Mouse (Mus musculus) limb, embryonic 14.5 days (tissue): ENCODE data around the gene Myh7b. TPM values are rescaled to one million over a fixed set of nuclear protein-coding genes. Genes with fewer than 3 reads are reported as not detected.

Source experiments
- ATAC-seq: fragments of 200-750 bp; cut with Nextera tagmentation; 2 replicates; pipeline ENCODE4 v1.8.0; 2017; ENCODE audit warnings: low read depth, moderate number of reproducible peaks, moderate TSS enrichment; ENCODE audit not compliant: low FRiP score
- DNase-seq: peaks from one replicate; pipeline ENCODE4 v3.0.0-alpha.2; 2015; ENCODE audit warnings: low spot score
- H3K27ac ChIP-seq: fragments of 300-500 bp; sonication (generic); replicated peaks from 2 replicates; pipeline ENCODE4 v1.5.1; 2014; ENCODE audit warnings: low read depth, mild to moderate bottlenecking, low read length, moderate library complexity, mixed read lengths
- H3K27me3 ChIP-seq: fragments of 300-500 bp; sonication (generic); 2 replicates; pipeline ENCODE4 v1.6.1; 2014; ENCODE audit warnings: low read length, mixed read lengths; ENCODE audit not compliant: control insufficient read depth, insufficient read depth
- H3K36me3 ChIP-seq: fragments of 300-500 bp; sonication (generic); 2 replicates; pipeline ENCODE4 v1.6.1; 2014; ENCODE audit warnings: mild to moderate bottlenecking, low read length, moderate library complexity, mixed read lengths; ENCODE audit not compliant: control insufficient read depth, insufficient read depth
- H3K4me1 ChIP-seq: fragments of 300-500 bp; sonication (generic); 2 replicates; pipeline ENCODE4 v1.6.1; 2014; ENCODE audit warnings: antibody characterized with exemption, low read length, mixed read lengths; ENCODE audit not compliant: control insufficient read depth, insufficient read depth
- H3K4me2 ChIP-seq: fragments of 300-500 bp; sonication (generic); replicated peaks from 2 replicates; pipeline ENCODE4 v1.6.1; 2014; ENCODE audit warnings: low read depth, mild to moderate bottlenecking, low read length, moderate library complexity; ENCODE audit not compliant: severe bottlenecking
- H3K4me3 ChIP-seq: fragments of 300-500 bp; sonication (generic); replicated peaks from 2 replicates; pipeline ENCODE4 v1.5.1; 2014; ENCODE audit warnings: low read length
- H3K9ac ChIP-seq: fragments of 300-500 bp; sonication (generic); 2 replicates; pipeline ENCODE4 v1.6.1; 2014; ENCODE audit warnings: mild to moderate bottlenecking, low read depth, low read length, moderate library complexity; ENCODE audit not compliant: severe bottlenecking
- H3K9me3 ChIP-seq: fragments of 300-500 bp; sonication (generic); 2 replicates; pipeline ENCODE4 v1.6.1; 2016; ENCODE audit warnings: low read length; ENCODE audit not compliant: control insufficient read depth
- POLR2A ChIP-seq: fragments of 200-500 bp; IDR thresholded peaks from 2 replicates; pipeline ENCODE4 v1.8.0; 2012; ENCODE audit warnings: inconsistent platforms, mild to moderate bottlenecking, moderate library complexity, borderline replicate concordance; ENCODE audit not compliant: insufficient read depth, insufficient read length; ENCODE audit errors: extremely low read depth
- WGBS: fragments of 180-500 bp; shearing (Covaris S2); extraction: QIAGEN DNeasy Blood & Tissue Kit; methylation state at CpG from one replicate; pipeline ENCODE4 v1.1.7; 2014; 5-methylcytosine and 5-hydroxymethylcytosine counted together
- polyA plus RNA-seq, 2 experiments: library from polyadenylated mRNA; depleted of rRNA in 1 of 2; stranded (reverse) in 1 of 2; unstranded in 1 of 2; fragments of >200 nt; fragmentation: Nextera tagmentation in 1 of 2; extraction: Ambion mirVana in 1 of 2; gene quantifications; 2 replicates each; pipeline versions ENCODE4 v1.2.1 to v1.2.3; 2012 to 2014

The Myh7b gene
- polyA plus RNA-seq, 2 experiments = 5.0 to 27.0 TPM

DNA sequence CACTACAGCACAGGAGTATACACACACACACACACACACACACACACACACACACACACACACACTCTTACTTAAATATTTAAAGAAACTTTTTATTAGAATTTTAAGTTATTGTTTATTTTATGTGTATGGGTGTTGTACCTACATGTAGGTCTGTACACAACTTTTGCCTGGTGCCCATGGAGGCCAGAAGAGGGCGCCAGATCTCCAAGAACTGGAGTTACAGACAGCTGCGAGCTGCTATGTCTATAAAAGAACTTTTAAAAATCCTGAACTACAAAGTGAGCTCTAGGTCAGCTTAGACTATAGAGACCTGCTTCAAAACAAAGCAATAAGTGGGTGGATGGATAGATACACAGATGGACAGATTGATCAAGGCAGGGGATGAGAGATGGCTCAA is 62.5 kb downstream of the Myh7b start:
- no peak overlapping the region for H3K4me2 ChIP-seq
- no peaks in the 10 kb centered on the region for H3K27me3 ChIP-seq
- no peak overlapping the region for H3K9ac ChIP-seq
- H3K27ac ChIP-seq = no peak overlapping the region
- WGBS = 9% methylated on average over 2 of the region's 2 CpGs
- TF ChIP-seq POLR2A = no peak
- peak; percentile 37 for DNase-seq
- H3K9me3 ChIP-seq = no peaks in the 10 kb centered on the region
- no peaks in the 10 kb centered on the region for H3K4me1 ChIP-seq
- peaks cover 30% of the 10 kb centered on the region for H3K36me3 ChIP-seq
- no peak overlapping the region for H3K4me3 ChIP-seq
- no peak for ATAC-seq

DNA sequence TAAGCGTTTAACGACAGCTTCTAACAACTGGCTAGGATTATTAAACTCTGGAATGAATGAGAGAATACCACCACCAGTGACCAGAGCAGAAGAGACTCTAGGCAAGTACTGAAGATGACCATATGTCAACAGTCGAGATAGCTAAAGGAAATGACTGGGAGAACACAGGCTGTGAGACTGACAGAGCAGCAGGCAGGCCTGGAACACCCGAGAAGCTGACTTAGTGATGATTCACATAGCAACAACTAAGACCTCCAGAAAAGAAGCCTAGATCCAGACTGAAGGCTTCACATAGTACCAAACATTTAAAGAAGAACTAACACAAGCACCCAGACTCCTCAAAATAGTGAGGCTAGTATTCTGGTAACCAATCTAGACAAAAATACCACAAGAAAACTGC is 64.1 kb downstream of the Myh7b start:
- H3K4me3 ChIP-seq = no peak overlapping the region
- H3K27me3 ChIP-seq = no peaks in the 10 kb centered on the region
- no peak for TF ChIP-seq POLR2A
- no peak overlapping the region for H3K27ac ChIP-seq
- WGBS = 71% methylated on average over 4 of the region's 4 CpGs
- H3K9ac ChIP-seq = no peak overlapping the region
- H3K36me3 ChIP-seq = peaks cover 31% of the 10 kb centered on the region
- no peaks in the 10 kb centered on the region for H3K4me1 ChIP-seq
- H3K9me3 ChIP-seq = no peaks in the 10 kb centered on the region
- H3K4me2 ChIP-seq = no peak overlapping the region
- no peak for DNase-seq
- ATAC-seq = no peak

DNA sequence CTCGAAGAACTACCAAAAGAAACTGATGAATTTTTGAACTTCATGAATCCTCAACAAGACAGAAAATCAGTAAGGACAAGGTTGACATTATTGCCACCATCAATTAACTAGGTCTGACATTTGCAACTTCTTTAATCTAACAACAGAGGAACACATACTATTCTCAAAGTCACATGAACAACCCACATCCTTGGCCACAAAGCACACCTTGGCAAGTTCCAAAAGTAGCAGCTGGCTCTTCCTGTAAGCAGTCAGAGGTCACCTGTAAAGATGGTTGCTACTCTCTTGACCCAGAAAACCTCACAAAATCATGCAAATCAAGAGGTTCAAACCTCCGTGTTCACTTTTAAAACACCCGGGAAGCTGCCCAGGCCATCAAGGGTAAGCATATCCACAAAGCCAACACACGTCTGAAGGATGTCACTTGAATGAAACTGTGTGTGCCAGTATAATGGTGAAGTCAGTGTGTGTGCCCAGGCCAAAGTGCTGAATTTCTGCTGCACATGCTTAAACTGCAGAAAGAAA is 68.6 kb downstream of the Myh7b start:
- ATAC-seq (no peak), DNase-seq (no peak)
- no peak for TF ChIP-seq POLR2A
- no peaks in the 10 kb centered on the region for H3K9me3 ChIP-seq
- 93% methylated on average over 4 of the region's 4 CpGs for WGBS
- no peak overlapping the region for H3K9ac ChIP-seq
- peaks cover 9% of the 10 kb centered on the region; the same call in 1 of the 2 replicates for H3K36me3 ChIP-seq
- no peak overlapping the region for H3K27ac ChIP-seq
- H3K4me2 ChIP-seq = no peak overlapping the region
- H3K4me1 ChIP-seq = no peaks in the 10 kb centered on the region; the same call in 1 of the 2 replicates
- H3K4me3 ChIP-seq = no peak overlapping the region
- no peaks in the 10 kb centered on the region for H3K27me3 ChIP-seq

DNA sequence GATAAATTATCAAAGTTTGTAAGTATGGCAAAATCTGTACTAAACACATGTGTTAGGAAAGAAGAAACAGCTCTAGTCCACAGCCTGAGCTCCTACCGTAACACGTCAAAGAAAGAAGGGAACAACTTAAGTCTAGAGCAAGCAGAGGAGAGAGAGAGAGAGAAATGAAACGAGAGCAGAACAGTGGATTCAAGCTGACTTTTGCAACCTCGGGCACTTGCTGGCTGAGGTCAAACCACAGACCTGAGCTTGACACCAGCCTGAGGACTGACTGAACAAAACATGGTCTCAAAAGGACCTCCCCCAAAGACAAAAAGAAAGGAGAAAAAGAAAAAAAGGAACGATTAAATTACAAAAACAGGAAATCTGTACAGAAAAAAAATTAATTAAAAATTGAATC is 69.6 kb downstream of the Myh7b start:
- WGBS = 69% methylated on average over 5 of the region's 5 CpGs
- no peak for DNase-seq
- no peak overlapping the region for H3K27ac ChIP-seq
- no peaks in the 10 kb centered on the region for H3K27me3 ChIP-seq
- H3K4me1 ChIP-seq = no peaks in the 10 kb centered on the region; the same call in 1 of the 2 replicates
- TF ChIP-seq POLR2A = no peak
- H3K9ac ChIP-seq = no peak overlapping the region
- no peaks in the 10 kb centered on the region for H3K9me3 ChIP-seq
- H3K4me3 ChIP-seq = no peak overlapping the region
- no peak for ATAC-seq
- peaks cover 11% of the 10 kb centered on the region; the same call in 1 of the 2 replicates for H3K36me3 ChIP-seq
- no peak overlapping the region for H3K4me2 ChIP-seq

DNA sequence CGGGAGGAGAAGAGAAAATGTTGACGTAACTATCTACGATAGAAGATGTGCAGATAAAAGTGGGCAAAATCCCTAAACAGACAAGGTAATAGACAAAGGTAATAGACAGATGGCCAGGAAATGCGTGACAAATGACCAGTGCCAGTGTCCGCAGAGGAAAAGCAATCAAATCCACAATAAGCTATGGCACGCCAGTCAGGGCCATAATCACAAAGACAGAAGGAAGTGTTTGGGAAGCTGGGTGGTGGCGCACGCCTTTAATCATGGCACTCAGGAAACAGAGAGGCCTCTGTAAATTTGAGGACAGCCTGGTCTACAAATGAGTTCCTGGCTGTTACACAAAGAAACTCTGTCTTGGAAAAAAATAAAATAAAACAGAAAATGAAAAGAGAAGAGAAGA is 70.2 kb downstream of the Myh7b start:
- no peak for DNase-seq
- WGBS = 71% methylated on average over 8 of the region's 8 CpGs
- H3K4me3 ChIP-seq = no peak overlapping the region
- H3K27ac ChIP-seq = no peak overlapping the region
- no peaks in the 10 kb centered on the region; the same call in 1 of the 2 replicates for H3K4me1 ChIP-seq
- no peaks in the 10 kb centered on the region for H3K9me3 ChIP-seq
- no peak overlapping the region for H3K9ac ChIP-seq
- H3K27me3 ChIP-seq = no peaks in the 10 kb centered on the region
- no peak overlapping the region for H3K4me2 ChIP-seq
- no peak for TF ChIP-seq POLR2A
- ATAC-seq = no peak
- H3K36me3 ChIP-seq = peaks cover 16% of the 10 kb centered on the region; the same call in 1 of the 2 replicates
